Mouse (Mus musculus) heart, adult 9 months (tissue): Measurements from ENCODE around the gene Utp4.
A peak's percentile ranks its signal among the peaks of the same experiment; 100 is the strongest.
"Not testable (repeated sequence)": the region's sequence is repeated elsewhere in the genome, so short reads cannot be mapped to it uniquely, and the experiment has no call there.

Source experiments
- DNase-seq, 2 experiments: peaks; one replicate each; pipeline ENCODE4 v3.0.0; 2022; ENCODE audit warnings: low spot score in 2 of 2

Utp4 gene

DNA sequence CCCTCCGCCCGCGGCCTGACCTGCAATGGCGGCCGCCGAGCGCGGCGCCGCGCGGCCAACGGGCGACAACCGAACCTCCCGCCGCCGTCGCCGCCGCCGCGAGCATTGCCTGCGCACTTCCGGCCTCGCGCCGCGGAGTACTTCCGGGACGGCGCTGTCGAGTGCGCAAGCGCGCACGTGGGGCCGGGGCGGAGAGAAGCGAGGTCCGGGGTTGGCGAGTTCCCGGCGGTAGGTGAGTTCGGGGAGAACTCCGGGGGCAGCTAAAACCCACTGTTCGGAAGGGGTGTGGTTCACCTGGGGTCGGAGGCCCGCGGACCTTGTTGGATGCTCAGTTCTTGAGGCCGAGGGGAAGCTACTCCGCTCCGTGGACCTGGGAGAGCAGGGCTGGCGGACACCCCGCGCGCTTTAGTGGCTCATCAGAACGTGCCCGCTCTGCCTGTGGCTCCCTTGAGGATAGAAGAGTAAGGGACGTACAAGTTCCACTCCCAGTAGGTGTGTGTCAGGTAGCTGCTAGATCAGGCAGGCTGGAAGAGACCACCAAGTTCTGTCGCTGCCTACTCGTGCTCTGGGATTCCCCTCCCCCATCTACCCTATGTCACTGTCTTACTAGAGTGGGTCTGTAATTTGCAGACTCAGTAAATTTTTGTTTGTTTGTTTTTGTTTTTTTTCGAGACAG lies at the start of gene Utp4:
Gene Utp4 (plus strand): TSS at position 156 of the 676 bp plus-strand sequence.
- DNase-seq, result peak; percentile 84 to 87

DNA sequence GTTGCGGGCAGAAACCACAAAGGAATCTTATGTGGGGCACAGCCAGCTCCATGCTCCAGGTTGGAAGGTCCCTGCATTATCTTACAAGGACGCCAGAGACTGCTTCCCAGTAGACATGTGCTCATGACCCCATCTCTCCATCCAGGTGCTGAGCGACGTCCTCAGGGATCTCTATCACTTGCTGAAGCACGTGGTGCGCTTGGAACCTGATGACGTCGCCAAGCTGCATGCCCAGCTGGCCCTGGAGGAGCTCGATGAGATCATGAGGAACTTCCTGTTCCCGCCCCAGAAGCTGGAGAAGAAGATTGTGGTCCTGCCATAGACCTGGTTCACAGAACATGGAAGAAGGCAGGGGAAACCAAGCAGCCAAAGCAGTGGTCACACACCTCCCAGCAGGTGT lies 43.4 kb upstream of the Utp4 start:
- DNase-seq, result no peak

DNA sequence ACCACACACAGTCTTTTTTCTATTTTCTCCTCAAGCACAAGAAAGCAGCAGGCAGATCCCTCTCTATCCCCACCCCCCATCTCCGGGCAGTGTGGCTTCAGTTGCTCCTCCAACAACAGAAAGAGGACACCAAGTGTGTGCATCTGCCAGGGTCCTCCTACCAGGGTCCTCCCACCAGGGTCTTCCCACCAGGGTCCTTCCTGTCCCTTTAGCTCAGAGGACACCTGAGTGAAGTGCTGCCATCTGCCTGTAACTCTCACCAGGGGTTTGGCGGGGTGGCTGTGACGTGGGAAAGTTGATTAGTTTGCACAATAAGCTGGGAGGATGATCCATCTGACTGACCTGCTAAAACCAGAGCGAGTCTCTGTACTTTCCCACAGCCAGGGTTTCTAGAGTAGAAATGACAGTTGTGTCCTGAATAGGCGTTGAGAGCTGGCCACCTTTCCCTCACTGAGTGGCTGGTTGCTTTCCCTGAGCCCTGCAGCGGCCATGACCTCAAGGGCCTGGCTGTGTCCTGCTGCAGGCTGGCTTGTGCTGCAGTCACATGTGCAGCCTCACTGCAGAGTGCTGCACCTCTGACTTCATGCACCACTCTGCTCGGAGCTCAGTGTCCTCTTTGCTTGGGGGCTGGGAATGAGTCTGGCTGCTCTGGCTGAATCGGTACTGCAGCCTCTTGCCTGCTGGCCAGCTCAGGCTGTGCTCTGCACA lies 38.7 kb upstream of the Utp4 start:
- no peak for DNase-seq

DNA sequence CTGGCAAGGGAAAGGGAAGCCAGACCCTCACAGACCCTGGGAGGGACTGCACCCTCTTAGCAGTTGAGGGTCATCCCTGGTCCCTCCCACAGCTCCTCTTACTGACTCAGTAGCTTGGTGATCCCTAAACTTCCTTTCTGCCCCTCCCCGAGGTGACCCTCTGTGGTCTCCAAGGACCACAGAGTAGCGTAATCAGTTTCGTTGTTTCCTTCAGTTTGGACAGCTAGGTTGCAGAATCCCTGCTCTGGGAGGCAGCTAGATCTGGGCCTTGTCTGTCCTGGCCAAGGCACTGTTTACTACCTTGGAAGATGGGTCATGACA lies 38.2 kb upstream of the Utp4 start:
- no peak for DNase-seq

DNA sequence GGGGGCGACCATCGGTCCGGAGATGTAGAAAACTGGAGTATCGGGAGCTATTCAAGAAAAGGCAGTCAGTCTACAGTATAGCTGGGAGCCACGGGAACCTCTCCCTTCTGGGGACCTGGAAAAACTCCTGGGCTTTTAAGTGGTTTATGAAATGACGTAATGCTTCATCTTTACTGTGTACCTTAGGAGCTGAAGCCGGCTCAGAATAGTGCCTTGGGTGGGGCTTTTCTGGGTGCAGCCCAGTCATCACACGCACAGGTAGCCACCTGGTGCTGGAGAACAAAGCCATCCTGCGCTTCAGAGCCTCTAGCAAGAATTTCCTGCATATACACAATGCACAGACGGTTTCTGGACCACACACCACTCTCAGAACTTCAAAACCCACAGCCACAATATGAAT lies 30.6 kb upstream of the Utp4 start:
- DNase-seq, result no peak

DNA sequence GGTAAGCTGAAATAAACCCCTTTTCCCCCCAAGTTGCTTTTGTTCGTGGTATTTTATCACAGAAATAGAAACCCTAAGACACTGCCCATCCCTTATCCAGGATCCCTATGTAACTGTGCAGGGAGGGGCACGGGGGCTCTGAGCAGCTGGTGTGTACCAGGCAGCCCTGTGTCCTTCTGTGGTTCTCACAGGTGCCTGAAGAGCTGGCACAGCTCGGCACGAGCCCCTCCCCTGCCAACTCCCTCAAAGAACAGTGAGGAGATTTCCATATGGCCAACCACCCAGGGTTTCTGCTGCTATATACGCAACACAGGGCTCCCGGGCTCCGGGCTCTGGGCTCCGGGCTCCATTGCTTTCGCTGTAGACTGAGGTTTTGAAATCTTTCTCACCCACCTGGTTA lies 28.1 kb upstream of the Utp4 start:
- no peak for DNase-seq

DNA sequence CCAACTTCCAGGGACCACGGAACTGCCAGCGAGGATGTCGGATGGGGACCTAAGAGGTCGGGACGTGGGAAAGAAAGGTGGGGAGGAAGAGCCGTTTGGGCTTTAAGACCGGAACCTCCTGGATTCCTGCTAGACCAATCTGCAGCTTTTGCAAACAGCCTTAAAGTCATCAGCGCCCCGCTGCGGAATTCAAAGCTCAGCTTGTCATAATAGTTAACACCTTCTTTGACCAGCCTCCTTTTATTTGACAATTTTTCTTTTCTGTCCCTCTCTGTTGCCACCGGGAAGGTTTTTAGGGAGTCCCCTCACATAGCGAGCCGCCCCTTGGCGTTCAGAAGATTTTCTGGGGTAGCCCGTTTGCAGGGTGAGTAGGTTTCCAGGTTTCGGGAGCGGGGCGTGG lies 23.4 kb upstream of the Utp4 start, which contains the start of gene Has3:
Gene Has3 (plus strand): TSS at position 192 of the 400 bp plus-strand sequence.
- DNase-seq, result no peak

DNA sequence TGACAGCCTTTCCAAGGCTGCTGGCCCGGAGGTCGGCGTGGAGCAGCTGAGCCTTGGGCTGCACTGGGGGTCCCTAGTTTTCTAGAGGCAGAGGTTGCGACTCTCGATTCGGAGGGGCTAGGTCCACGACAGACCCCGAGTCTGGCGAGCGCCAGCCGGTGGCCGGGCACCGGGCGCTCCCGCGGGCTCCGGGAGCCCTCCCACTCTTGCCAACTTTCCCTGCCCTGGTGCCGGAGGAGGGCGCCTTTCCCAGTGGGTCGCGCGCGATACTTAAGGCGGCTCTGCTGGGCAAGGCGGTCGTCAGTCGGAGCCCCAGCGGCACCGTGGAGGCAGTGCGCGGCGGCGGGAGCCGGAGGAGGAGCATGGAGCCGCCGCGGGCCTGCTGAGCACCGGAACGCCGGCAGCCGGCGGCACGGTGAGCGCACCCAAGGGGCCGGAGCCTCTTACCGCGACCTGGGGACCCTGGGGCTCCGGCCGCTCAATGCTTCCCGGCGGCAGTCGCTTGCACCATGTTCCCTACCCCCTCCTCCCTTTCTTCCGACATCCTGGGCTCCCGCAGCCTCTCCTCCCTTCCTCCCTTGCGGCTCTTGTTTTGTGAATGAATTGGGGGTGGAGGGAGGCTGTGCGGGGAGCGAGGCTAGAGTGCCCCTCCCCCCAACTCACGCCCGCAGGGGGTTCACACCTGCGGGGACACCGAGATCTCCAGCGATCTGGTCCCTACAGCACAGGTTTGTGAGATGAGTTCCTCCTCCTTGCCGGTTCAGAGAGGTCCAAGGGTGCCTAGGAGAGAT lies 22.7 kb upstream of the Utp4 start:
- peak; percentile 48 to 58 for DNase-seq

DNA sequence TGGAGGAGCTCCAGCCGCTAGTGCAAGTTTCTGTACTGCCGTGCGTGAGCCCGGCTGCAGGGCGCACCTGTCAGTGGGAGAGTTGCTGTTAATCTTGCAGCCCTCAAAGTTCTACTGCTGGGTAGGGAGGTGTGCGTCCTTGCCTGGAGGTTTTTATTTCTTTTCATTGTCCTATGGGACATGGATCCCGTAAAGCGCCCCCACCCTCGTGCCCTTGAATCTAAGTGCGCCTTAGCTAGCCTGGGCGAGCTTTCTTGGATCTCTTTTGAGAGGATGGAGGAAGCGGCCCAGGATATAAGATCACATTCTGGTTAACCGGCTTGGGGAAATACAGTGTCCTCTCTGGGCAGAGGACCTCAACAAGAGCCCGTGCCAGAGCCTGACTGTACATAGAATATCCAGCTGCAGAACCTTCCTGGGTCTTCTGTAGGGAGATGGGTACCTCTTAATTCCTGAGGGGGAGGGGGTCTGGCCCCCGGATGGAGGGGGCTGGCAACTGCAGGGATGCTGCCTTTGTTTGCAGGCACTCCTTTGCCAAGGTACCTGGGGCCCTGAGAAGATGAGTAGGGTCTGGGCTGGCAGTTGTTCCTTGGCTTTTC lies 22.0 kb upstream of the Utp4 start:
- no peak for DNase-seq

DNA sequence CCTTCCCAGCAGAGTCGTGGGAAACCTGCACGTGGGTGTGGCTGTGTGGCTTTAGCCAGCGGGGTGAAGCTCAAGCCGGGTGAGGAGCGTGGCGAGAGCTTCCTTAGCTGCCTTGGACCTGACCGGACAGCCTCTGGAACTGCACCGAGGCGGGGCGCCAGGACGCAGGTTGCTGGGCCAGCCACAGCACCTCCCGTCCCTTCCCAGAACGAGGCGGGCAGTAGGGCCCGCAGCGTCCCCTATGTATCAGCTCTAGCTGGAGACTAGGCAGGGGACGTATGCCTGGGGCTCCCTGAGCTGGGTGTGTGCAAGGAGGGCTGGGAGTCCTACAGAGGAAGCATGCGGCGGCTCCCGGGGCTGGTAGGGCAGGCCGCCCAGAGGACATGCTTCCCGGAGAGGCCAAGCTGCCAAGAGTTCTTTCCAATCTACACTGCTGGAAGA lies 21.5 kb upstream of the Utp4 start:
- peak; percentile 74 to 77 for DNase-seq

DNA sequence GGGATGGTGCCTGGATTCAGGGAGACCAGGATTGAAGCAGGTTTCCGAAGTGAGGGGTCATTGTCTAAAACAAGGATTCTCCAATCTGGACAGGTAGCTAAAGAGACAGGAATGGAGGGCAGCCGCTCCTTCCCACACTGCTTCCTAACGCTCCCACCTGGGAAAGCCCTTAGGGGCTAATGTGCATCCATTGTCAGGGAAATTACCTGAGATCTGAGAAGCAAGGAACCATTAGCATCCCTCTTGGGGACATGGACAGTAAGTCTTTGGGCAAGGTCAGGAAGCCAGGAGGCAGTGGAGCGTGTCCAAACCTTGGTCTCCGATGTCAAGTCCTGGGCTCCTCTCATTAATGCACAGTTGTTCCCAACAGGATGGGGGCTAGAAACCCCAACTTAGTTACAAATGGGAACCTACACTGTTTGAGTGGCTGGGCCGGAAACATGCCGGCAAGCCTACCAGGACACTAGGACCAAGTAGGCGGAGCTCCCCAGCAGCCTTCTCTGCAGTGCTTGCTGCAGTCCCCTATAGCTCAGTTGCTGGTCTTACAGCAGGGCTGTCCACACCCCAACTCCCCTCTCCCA lies 20.9 kb upstream of the Utp4 start:
- DNase-seq, result no peak

DNA sequence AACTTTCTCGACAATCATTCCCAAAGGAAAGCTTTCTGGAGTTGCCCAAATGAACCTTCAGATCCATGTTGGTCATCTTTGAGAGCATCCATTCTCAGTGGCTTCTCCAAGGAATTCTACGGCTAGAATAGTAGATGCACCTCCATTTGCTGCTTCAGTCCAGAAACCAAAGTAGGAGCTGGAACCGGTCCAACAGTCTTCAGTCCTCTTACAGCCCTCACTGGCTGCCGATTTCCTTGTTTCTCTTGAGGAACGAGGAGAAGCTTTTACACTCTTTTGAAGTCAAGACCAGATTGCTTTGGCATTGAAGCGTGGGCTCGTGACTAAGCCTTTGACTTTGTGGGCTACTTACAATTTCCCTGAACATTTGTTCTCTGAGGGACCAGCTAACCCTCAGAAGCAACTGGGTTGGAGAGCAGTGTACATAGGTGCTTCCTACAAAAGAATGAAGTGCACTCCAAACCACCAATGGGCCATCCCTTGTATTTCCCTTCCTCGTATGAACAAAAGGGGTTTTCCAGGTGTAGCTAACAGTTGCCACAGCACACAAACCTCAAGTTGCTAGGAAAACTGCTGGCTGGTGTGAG lies 13.2 kb upstream of the Utp4 start:
- DNase-seq, result no peak

DNA sequence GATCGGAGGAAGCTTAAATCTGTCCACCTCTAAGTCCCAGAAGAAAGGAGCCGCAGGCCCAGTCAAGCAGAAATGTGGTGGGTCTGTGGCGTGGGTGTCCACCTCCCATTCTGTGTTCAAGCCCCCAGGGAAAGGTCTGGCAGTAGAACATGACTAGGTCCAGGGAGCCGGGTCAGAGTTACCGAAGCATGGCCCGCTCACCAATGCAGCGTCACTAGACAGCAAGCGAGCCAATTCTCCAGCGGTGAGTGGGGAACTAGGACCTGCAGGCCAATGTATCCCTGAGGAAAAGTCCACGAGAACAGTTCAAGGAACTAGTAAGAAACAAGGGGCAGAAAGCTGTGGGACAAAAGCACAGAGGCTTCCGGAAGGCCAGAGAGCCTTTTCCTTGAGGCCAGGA lies 9.3 kb upstream of the Utp4 start:
- DNase-seq, result not testable (repeated sequence)

DNA sequence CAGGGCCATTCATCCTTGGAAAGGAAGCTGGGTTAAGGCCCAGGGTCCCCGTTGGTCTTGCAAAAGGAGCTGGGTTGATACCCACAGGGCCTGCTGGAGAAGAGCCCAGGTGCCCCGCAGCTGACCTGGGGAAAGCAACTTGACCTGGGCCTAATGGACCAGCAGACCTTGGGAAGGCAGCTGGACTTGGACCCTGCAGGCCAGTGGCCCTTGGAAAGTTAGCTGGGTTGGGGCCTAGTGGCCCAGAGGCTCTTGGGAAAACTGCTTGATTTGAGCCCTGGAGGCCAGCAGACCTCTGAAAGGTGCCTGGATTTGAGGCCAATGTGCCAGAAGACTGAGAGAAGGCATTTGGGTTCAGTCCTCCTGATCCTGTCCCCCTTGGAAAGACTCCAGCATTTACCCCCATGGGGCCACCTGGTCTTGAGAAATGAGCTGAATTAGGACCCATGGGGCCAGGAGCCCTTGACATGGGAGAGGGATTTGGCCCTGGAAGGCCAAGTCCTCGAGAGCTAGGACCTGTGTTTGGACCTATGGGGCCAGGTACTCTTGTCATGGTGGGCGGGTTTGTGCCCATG lies 8.5 kb upstream of the Utp4 start:
- DNase-seq, result not testable (repeated sequence)

DNA sequence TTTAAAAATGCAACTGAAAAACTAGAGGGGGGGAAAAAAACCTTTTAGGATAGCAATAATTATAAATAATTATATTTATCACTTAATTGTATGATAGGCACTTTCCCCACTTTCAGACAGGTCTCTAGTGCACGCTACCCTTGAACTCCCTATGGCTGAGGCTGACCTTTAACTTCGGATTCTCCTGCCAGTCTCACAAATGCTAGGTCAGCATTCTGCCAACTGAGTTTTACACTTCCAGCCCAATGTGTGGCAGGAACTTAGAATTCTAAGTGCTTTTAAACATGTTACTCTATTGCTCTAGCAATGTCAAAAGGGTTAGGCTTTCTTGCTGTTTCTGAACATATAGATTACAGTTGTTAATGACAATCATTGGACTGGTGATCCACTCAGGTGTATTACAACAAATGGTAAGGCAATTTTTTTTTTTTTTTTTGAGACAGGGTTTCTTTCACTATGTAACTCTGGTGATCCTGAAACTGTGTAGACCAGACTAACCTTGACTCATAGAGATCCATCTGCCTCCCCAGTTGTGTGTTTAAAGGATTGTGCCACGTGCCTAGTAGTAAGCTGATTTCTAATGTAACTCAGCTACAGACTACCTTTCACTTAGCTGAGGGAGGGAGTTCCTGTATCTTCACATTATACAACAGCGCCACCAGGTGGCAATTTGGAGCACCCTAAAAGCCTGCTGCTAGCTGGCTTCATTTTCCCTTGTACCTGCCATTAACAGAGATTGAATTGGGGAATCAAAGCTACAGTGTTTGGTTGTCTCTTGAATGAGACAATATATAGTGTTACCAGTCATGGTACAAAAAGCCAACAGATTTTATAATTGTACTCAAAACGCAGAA lies 5.9 kb upstream of the Utp4 start:
- peak in 1 of 2 experiments; percentile 63 for DNase-seq

DNA sequence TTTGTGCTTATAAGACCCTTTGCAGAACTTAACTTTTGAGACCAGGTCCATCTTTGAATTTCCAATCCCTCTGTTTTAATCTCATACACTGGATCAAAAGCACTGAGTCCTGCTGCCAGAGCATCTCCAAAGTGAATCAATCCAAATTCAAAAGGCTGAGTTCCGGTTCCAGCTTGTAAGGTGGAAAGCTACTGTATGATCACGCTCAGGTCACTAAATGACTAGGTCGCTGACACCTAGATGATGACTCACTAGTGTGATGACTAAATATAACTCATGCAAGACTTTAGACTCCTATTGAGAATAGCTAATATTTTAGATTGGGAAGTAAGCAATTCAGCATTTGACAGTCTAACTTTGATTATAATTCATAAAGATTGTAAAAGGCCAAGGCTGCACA lies 4.6 kb upstream of the Utp4 start:
- no peak for DNase-seq

DNA sequence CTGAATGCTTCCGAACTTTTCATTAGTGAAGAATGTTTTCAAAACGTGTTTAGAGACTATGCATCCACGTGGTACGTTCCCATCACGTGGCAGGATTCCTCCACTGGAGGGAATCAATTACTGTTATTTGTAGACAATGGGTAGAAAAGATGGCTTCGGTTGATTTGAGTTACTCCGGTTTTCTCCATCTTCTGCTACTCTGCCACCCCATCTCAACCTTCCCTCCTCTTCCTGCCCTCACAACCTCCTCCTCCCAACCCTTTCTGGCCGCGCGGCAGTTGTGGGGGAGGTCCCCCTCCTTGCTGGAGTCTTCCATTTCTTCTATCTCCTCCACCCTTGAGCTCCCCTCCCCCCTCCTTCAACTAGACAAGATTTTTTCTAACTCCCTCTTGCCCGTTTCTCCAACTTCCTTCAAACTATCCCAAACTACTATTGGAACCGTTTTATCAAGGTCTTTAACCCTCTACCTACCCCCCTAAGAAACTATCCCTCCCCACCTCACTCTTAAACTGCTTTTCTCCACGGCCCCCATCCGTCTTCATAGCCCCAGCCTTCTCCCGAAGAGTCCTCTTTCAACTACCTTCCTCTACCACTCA lies 1.1 kb upstream of the Utp4 start:
- peak in 1 of 2 experiments; percentile 43 for DNase-seq

DNA sequence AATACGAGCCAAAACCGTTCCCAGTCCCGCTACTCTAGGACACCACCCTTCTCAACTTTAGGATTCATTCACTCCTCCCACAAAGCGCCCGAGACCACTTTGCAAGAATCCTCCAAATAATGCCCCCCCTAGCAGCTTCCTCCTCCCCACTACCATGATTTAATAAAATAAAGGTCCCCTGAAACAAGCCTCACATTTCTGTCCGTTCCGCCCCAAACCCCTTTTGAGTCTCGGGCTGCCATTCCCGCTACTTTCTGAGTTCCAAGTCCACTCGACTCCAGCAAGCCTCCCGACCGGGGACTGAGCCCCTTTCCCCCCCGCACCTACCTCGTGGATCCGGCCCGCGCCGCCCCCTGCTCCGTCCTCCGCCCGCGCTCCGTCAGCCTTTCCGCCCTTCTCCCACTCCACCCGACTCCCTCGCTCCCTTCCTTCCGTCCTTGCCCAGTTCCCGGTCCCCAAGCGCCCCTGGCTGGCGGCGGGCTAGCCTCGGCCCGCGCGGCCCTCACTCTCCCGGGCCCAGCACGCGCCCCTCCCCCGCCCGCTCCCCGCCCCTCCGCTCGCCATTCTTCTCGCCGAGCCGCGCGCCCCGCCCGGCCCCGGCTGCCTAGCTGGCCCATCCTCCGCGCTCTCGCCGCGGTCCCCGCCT lies 507 bp upstream of the Utp4 start:
- no peak for DNase-seq

DNA sequence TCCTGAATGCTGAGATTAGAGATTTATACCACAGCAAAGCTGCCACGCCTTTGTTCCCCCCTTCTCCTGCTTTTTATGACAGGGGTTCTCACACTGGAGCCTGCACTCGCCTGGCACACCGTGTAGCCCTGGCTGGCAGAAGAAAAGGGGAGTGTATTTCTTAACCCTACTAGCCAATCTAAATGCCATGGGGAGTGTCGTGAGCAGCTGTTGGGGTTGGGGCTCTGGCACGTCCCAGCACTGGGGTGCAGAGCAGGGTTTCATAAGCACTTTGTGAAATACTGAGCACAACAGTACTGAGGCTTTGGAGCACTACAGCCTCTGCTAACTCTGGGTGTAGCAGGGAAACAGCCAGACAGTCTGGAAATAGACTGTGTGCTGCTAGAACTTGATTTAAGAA lies 6.0 kb downstream of the Utp4 start:
- DNase-seq, result no peak
